Mouse (Mus musculus): ENCODE data around the gene Duoxa2. TPM values are rescaled to one million over a fixed set of nuclear protein-coding genes. Genes with fewer than 3 reads are reported as not detected.

Gene Duoxa2
- polyA plus RNA-seq, 1 experiment from 2014 or later, result 0.12 TPM

GRCm38 (mm10) chr2:122299911-122300655 lies 1.4 kb downstream of the Duoxa2 start:
- peaks cover 76% of the 10 kb centered on the region for H3K27me3 ChIP-seq
- H3K9ac ChIP-seq, result no peak overlapping the region
- no peak overlapping the region for H3K4me2 ChIP-seq
- H3K36me3 ChIP-seq, result no peaks in the 10 kb centered on the region
- no peak overlapping the region for H3K4me3 ChIP-seq
- H3K9me3 ChIP-seq, result no peaks in the 10 kb centered on the region
- no peak overlapping the region for H3K27ac ChIP-seq (replicated peaks)
- ATAC-seq (ENCODE audit: low FRiP score, low read depth), result no peak
- WGBS, result 8% methylated on average over 14 of the region's 14 CpGs
- H3K4me1 ChIP-seq (replicated peaks), result peaks cover 49% of the 10 kb centered on the region

- no peak for ATAC-seq (ENCODE audit: low FRiP score, low read depth)
- H3K9me3 ChIP-seq, result no peaks in the 10 kb centered on the region
- no peaks in the 10 kb centered on the region for H3K36me3 ChIP-seq
- WGBS, result 6% methylated on average over 14 of the region's 14 CpGs
- H3K27me3 ChIP-seq, result peaks cover 71% of the 10 kb centered on the region
- peak overlapping the region; percentile 38 for H3K4me3 ChIP-seq
- no peak overlapping the region for H3K27ac ChIP-seq (replicated peaks)
- H3K4me2 ChIP-seq, result peak overlapping the region; percentile 88
- H3K4me1 ChIP-seq (replicated peaks), result peaks cover 49% of the 10 kb centered on the region
- no peak overlapping the region for H3K9ac ChIP-seq
Observed at GRCm38 (mm10) chr2:122300656-122301020, 1.9 kb downstream of the Duoxa2 start.

GRCm38 (mm10) chr2:122301081-122301920 lies 2.6 kb downstream of the Duoxa2 start:
- WGBS, result under 1% methylated on average over 48 of the region's 48 CpGs
- H3K9me3 ChIP-seq, result no peaks in the 10 kb centered on the region
- no peaks in the 10 kb centered on the region for H3K36me3 ChIP-seq
- peak overlapping the region; percentile 88 for H3K4me2 ChIP-seq
- no peak overlapping the region for H3K27ac ChIP-seq (replicated peaks)
- H3K4me3 ChIP-seq, result peak overlapping the region; percentile 38
- H3K27me3 ChIP-seq, result peaks cover 66% of the 10 kb centered on the region
- ATAC-seq (ENCODE audit: low FRiP score, low read depth), result peak; percentile 52
- H3K4me1 ChIP-seq (replicated peaks), result peaks cover 49% of the 10 kb centered on the region
- peak overlapping the region; percentile 39 for H3K9ac ChIP-seq

GRCm38 (mm10) chr2:122301921-122302573 lies 3.3 kb downstream of the Duoxa2 start:
- Histone ChIP-seq H3K27me3 (peaks cover 69% of the 10 kb centered on the region), H3K4me1 (replicated peaks) (peaks cover 44% of the 10 kb centered on the region), H3K4me2 (peak overlapping the region; percentile 88), H3K9ac (peak overlapping the region; percentile 39), H3K9me3 (no peaks in the 10 kb centered on the region), H3K36me3 (no peaks in the 10 kb centered on the region), H3K27ac (replicated peaks) (no peak overlapping the region), H3K4me3 (peak overlapping the region; percentile 38)
- no peak for ATAC-seq (ENCODE audit: low FRiP score, low read depth)
- WGBS, result 8% methylated on average over 23 of the region's 23 CpGs

GRCm38 (mm10) chr2:122302574-122303241 lies 4.0 kb downstream of the Duoxa2 start:
- Histone ChIP-seq H3K9ac (no peak overlapping the region), H3K4me3 (0 out of 2 replicates have a peak overlapping the region, but pooled peaks have one; percentile 38), H3K27ac (replicated peaks) (no peak overlapping the region), H3K27me3 (peaks cover 63% of the 10 kb centered on the region), H3K4me1 (replicated peaks) (peaks cover 38% of the 10 kb centered on the region), H3K36me3 (no peaks in the 10 kb centered on the region), H3K4me2 (peak overlapping the region; percentile 88), H3K9me3 (no peaks in the 10 kb centered on the region)
- ATAC-seq (ENCODE audit: low FRiP score, low read depth), result peak; percentile 59; the same call in 1 of the 2 replicates
- 11% methylated on average over 9 of the region's 9 CpGs for WGBS

GRCm38 (mm10) chr2:122304544-122304943 lies 5.8 kb downstream of the Duoxa2 start:
- H3K4me2 ChIP-seq, result no peak overlapping the region
- H3K9me3 ChIP-seq, result no peaks in the 10 kb centered on the region
- H3K4me3 ChIP-seq, result no peak overlapping the region
- peaks cover 21% of the 10 kb centered on the region for H3K4me1 ChIP-seq (replicated peaks)
- H3K9ac ChIP-seq, result no peak overlapping the region
- no peak overlapping the region for H3K27ac ChIP-seq (replicated peaks)
- peaks cover 45% of the 10 kb centered on the region for H3K27me3 ChIP-seq
- no peak for ATAC-seq (ENCODE audit: low FRiP score, low read depth)
- WGBS, result 88% methylated on average over 6 of the region's 6 CpGs
- H3K36me3 ChIP-seq, result no peaks in the 10 kb centered on the region

DNA sequence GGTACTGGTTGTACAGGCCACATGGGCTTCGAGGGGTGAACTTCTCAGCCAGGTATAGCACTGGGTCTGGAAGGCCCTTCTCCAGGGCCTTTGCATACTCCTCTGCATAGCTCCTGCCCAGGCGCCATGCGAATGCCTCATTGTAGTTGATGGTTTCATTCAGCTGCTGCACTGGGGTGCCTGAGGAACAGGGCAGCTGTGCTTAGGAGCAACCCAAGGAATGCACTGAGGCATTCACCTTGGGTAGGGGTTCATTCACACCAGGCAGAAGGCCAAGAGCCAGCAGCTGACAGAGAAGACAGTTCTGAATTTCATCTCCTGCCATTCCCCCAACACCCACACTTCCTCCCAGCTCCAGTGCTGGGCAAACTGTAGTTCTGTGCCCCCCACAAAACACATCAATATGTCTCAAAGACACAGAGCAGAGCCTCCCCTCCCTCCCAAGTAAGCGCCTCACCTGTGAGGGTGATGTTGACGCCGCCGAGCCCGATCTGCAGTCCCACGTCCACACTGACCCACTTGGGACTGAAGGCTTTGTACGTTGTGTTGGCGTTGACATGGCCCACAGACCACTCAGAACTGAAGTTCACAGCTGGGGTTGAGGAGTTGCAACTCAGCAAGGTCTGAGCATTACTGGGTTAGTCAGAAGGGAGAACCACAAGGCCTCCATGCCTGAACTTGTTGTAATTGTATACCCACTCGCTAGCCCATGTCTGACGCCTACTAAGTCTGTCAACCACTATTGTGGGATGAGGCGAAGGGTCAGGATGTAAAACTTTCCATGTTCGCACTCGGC lies 6.6 kb downstream of the Duoxa2 start:
- Histone ChIP-seq H3K27ac (replicated peaks) (no peak overlapping the region), H3K4me1 (replicated peaks) (peaks cover 21% of the 10 kb centered on the region), H3K4me3 (no peak overlapping the region), H3K9me3 (no peaks in the 10 kb centered on the region), H3K27me3 (peaks cover 37% of the 10 kb centered on the region), H3K4me2 (no peak overlapping the region), H3K36me3 (no peaks in the 10 kb centered on the region), H3K9ac (no peak overlapping the region)
- 92% methylated on average over 16 of the region's 16 CpGs for WGBS
- ATAC-seq (ENCODE audit: low FRiP score, low read depth), result no peak

GRCm38 (mm10) chr2:122306184-122306583 lies 7.5 kb downstream of the Duoxa2 start:
- H3K4me1 ChIP-seq (replicated peaks), result peaks cover 13% of the 10 kb centered on the region
- peak; percentile 23 for ATAC-seq (ENCODE audit: low FRiP score, low read depth)
- H3K27ac ChIP-seq (replicated peaks), result no peak overlapping the region
- no peak overlapping the region for H3K4me3 ChIP-seq
- H3K9ac ChIP-seq, result no peak overlapping the region
- H3K36me3 ChIP-seq, result no peaks in the 10 kb centered on the region
- H3K27me3 ChIP-seq, result peaks cover 28% of the 10 kb centered on the region
- H3K4me2 ChIP-seq, result no peak overlapping the region
- WGBS, result 50% methylated on average over 4 of the region's 4 CpGs
- no peaks in the 10 kb centered on the region for H3K9me3 ChIP-seq

- no peak for ATAC-seq (ENCODE audit: low FRiP score, low read depth)
- H3K36me3 ChIP-seq, result no peaks in the 10 kb centered on the region
- no peaks in the 10 kb centered on the region for H3K9me3 ChIP-seq
- 34% methylated on average over 3 of the region's 3 CpGs for WGBS
- H3K27ac ChIP-seq (replicated peaks), result no peak overlapping the region
- no peak overlapping the region for H3K4me3 ChIP-seq
- peaks cover 11% of the 10 kb centered on the region; the same call in 1 of the 2 replicates for H3K4me1 ChIP-seq (replicated peaks)
- no peak overlapping the region for H3K9ac ChIP-seq
- H3K4me2 ChIP-seq, result no peak overlapping the region
- H3K27me3 ChIP-seq, result peaks cover 25% of the 10 kb centered on the region
Observed at GRCm38 (mm10) chr2:122309647-122310046, 10.9 kb downstream of the Duoxa2 start.

DNA sequence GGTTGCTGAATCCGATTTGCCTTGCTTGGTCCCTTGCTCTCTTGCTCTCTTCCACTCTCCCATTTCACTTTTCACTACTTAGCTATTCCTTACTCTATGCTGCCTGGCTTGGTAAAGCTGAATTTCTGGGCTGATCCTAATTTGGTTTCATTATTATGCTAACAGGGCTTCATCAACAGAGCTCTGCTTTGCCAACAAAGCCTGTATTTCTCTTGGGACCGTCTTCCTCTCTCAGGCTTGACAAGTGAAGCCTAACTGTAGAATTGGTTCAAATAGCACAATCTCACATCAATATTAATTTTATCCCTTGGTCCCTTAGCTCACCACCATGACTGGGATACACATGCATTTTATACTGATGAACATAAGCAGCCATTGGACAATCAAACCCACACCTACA lies 12.9 kb downstream of the Duoxa2 start:
- peaks cover 11% of the 10 kb centered on the region; the same call in 1 of the 2 replicates for H3K4me1 ChIP-seq (replicated peaks)
- no peak overlapping the region for H3K9ac ChIP-seq
- H3K4me2 ChIP-seq, result no peak overlapping the region
- H3K4me3 ChIP-seq, result no peak overlapping the region
- H3K27me3 ChIP-seq, result peaks cover 24% of the 10 kb centered on the region
- H3K9me3 ChIP-seq, result no peaks in the 10 kb centered on the region
- ATAC-seq (ENCODE audit: low FRiP score, low read depth), result no peak
- WGBS, result 41% methylated on average over 2 of the region's 2 CpGs
- no peaks in the 10 kb centered on the region for H3K36me3 ChIP-seq
- H3K27ac ChIP-seq (replicated peaks), result no peak overlapping the region
